Mouse (Mus musculus): ENCODE measurements around the gene Hist3h2a. TPM values are rescaled to one million over a fixed set of nuclear protein-coding genes. Genes with fewer than 3 reads are reported as not detected.

Gene Hist3h2a
- polyA plus RNA-seq, 1 experiment, result not detected

DNA sequence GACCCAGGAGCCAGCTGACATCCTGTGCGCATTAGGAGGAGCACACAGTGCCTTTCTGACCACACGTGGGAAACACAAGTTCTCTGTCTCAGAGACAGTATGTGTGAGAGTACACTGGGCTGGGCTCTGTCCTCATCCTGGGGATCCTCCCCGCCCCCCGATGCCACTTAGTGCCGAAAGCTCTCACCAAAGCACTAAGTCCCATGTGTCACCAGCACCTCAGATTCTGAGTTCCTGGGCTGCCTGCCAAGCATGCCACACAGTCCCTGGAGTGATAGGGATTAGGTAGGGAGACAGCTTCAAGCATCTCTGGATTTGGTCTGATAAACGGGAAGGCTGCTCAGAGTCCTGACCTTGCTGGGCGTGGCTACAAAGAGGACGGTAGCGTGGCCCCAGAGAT, 36.3 kb downstream of the Hist3h2a start:
- TF ChIP-seq POLR2A (IDR thresholded peaks at IDR 0.05; ENCODE audit: insufficient read depth, low read depth, low read length) (no peak), CTCF (IDR thresholded peaks at IDR 0.05; ENCODE audit: insufficient read depth, low read depth, low read length) (no peak)
- no peak overlapping the region for H3K27ac ChIP-seq (ENCODE audit: insufficient read depth, low read depth, low read length)
- 83% methylated on average over 9 of the region's 9 CpGs for WGBS
- H3K4me3 ChIP-seq (ENCODE audit: insufficient read depth, low read depth, low read length), result no peak overlapping the region
- H3K4me1 ChIP-seq (ENCODE audit: control insufficient read depth, insufficient read depth, low read length), result peaks cover 21% of the 10 kb centered on the region

DNA sequence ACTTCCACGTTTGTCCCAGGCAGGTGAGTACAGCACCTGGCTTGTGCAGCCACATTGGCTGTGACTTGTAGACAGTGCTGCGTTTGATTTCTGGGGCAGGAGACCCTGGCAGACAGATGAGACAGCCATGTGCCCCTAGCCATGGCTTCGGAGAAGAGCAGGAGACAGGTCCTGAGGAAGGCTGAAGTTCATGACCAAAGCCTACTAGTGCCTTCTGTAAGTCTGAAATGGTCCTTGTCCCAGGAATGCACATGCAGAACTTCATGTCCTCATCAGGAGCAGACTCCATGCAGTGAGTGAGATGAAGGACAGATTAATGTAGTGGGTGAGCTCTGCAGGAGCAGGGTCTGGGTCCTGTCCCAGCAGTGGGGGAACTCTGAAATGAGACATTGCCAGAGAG, 37.4 kb downstream of the Hist3h2a start:
- no peak overlapping the region for H3K27ac ChIP-seq (ENCODE audit: insufficient read depth, low read depth, low read length)
- TF ChIP-seq CTCF (IDR thresholded peaks at IDR 0.05; ENCODE audit: insufficient read depth, low read depth, low read length) (no peak), POLR2A (IDR thresholded peaks at IDR 0.05; ENCODE audit: insufficient read depth, low read depth, low read length) (no peak)
- WGBS, result 81% methylated on average over 3 of the region's 3 CpGs
- H3K4me1 ChIP-seq (ENCODE audit: control insufficient read depth, insufficient read depth, low read length), result peaks cover 23% of the 10 kb centered on the region
- H3K4me3 ChIP-seq (ENCODE audit: insufficient read depth, low read depth, low read length), result no peak overlapping the region

GRCm38 (mm10) chr11:58993091-58993670, 38.7 kb downstream of the Hist3h2a start:
- H3K4me3 ChIP-seq (ENCODE audit: insufficient read depth, low read depth, low read length), result no peak overlapping the region
- H3K4me1 ChIP-seq (ENCODE audit: control insufficient read depth, insufficient read depth, low read length), result peaks cover 23% of the 10 kb centered on the region
- 81% methylated on average over 6 of the region's 6 CpGs for WGBS
- no peak overlapping the region for H3K27ac ChIP-seq (ENCODE audit: insufficient read depth, low read depth, low read length)
- TF ChIP-seq POLR2A (IDR thresholded peaks at IDR 0.05; ENCODE audit: insufficient read depth, low read depth, low read length) (no peak), CTCF (IDR thresholded peaks at IDR 0.05; ENCODE audit: insufficient read depth, low read depth, low read length) (no peak)

DNA sequence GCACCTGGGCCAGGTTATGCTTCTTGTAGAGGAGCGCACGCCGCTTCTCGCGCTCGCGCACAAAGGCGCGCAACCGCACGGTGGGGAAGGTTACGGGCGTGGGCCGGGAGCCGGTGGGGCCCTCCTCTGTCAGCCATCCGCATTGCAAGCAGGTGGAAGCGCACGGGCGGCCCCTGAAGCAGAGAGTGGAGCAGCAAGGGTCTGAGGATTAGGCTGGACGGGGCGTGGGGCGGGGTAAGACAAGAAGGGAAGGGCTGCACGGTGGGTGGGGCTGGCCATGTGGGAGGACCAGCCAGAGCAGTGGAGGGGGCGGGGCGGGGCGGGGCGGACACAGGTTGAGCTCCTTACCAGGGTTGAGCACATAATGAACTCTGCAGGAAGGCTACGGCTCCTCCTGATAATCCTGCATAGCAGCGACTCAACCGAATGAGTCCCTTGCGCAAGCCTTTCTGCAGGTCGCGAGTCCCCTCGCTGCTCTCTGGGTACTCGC, 39.9 kb downstream of the Hist3h2a start:
- TF ChIP-seq CTCF (IDR thresholded peaks at IDR 0.05; ENCODE audit: insufficient read depth, low read depth, low read length) (no peak), POLR2A (IDR thresholded peaks at IDR 0.05; ENCODE audit: insufficient read depth, low read depth, low read length) (no peak)
- 1% methylated on average over 35 of the region's 35 CpGs for WGBS
- H3K27ac ChIP-seq (ENCODE audit: insufficient read depth, low read depth, low read length), result no peak overlapping the region
- peak overlapping the region; percentile 43 for H3K4me3 ChIP-seq (ENCODE audit: insufficient read depth, low read depth, low read length)
- peaks cover 23% of the 10 kb centered on the region for H3K4me1 ChIP-seq (ENCODE audit: control insufficient read depth, insufficient read depth, low read length)

- H3K4me1 ChIP-seq (ENCODE audit: control insufficient read depth, insufficient read depth, low read length), result peaks cover 23% of the 10 kb centered on the region
- TF ChIP-seq CTCF (IDR thresholded peaks at IDR 0.05; ENCODE audit: insufficient read depth, low read depth, low read length) (no peak), POLR2A (IDR thresholded peaks at IDR 0.05; ENCODE audit: insufficient read depth, low read depth, low read length) (no peak)
- H3K27ac ChIP-seq (ENCODE audit: insufficient read depth, low read depth, low read length), result no peak overlapping the region
- H3K4me3 ChIP-seq (ENCODE audit: insufficient read depth, low read depth, low read length), result no peak overlapping the region
- 79% methylated on average over 9 of the region's 9 CpGs for WGBS
Measured at GRCm38 (mm10) chr11:58995061-58995806, 40.7 kb downstream of the Hist3h2a start.

DNA sequence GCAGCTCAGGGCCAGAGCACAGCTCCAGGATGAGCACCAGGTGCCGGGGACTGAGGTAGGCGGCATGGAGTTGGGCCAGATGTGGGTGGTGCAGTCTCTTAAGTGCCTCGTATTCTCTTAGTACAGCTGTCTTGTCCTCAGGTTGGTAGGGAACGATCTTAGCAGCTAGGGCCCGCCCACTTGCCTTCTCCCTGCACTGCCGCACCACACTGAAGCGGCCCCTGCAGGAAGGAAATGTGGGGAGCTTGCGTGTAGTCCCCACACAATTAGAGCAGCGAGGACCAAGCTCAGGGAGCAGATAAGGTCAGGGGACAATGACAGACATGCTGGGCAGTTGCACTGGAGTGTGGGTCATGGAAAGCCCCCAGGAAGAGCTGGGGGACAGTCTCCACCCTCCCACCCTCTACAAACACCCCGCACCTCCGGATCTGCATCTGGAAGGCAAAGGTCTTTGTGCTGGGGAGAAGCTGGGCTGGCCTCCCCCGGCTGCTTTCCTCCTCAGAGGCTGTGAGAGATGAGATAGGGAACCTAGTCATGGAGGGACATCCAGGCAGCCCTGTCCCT, 41.4 kb downstream of the Hist3h2a start:
- Histone ChIP-seq H3K27ac (ENCODE audit: insufficient read depth, low read depth, low read length) (no peak overlapping the region), H3K4me3 (ENCODE audit: insufficient read depth, low read depth, low read length) (no peak overlapping the region), H3K4me1 (ENCODE audit: control insufficient read depth, insufficient read depth, low read length) (peaks cover 20% of the 10 kb centered on the region)
- no peak for TF ChIP-seq CTCF (IDR thresholded peaks at IDR 0.05; ENCODE audit: insufficient read depth, low read depth, low read length)
- TF ChIP-seq POLR2A (IDR thresholded peaks at IDR 0.05; ENCODE audit: insufficient read depth, low read depth, low read length), result no peak
- WGBS, result 33% methylated on average over 12 of the region's 12 CpGs

DNA sequence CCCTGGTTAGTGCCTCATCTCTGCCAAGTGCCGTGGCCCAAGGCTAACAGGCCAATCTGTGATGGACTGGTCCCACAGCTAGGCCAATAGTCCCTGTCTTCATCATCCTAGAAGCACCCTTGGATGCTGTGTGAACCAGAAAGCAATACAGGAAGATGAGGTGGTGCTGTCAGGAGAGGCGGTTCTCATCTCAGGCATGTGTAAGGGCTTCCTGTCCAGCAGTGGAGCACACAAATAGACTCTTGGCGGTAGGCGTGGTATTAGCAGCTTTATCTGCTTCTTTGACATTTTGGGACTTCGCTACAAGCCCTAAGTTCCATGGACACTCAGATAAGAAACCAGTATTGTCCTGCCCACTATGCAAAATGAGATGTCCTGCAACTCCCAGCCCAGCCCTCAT, 43.1 kb downstream of the Hist3h2a start:
- WGBS, result 89% methylated on average over 5 of the region's 5 CpGs
- Histone ChIP-seq H3K4me3 (ENCODE audit: insufficient read depth, low read depth, low read length) (no peak overlapping the region), H3K4me1 (ENCODE audit: control insufficient read depth, insufficient read depth, low read length) (peaks cover 19% of the 10 kb centered on the region), H3K27ac (ENCODE audit: insufficient read depth, low read depth, low read length) (no peak overlapping the region)
- TF ChIP-seq CTCF (IDR thresholded peaks at IDR 0.05; ENCODE audit: insufficient read depth, low read depth, low read length) (no peak), POLR2A (IDR thresholded peaks at IDR 0.05; ENCODE audit: insufficient read depth, low read depth, low read length) (no peak)

GRCm38 (mm10) chr11:58999158-58999557, 44.7 kb downstream of the Hist3h2a start:
- H3K27ac ChIP-seq (ENCODE audit: insufficient read depth, low read depth, low read length), result no peak overlapping the region
- WGBS, result 71% methylated on average over 11 of the region's 11 CpGs
- no peak overlapping the region for H3K4me3 ChIP-seq (ENCODE audit: insufficient read depth, low read depth, low read length)
- TF ChIP-seq CTCF (IDR thresholded peaks at IDR 0.05; ENCODE audit: insufficient read depth, low read depth, low read length) (no peak), POLR2A (IDR thresholded peaks at IDR 0.05; ENCODE audit: insufficient read depth, low read depth, low read length) (no peak)
- H3K4me1 ChIP-seq (ENCODE audit: control insufficient read depth, insufficient read depth, low read length), result peaks cover 18% of the 10 kb centered on the region

GRCm38 (mm10) chr11:58999830-59000229, 45.3 kb downstream of the Hist3h2a start:
- Histone ChIP-seq H3K27ac (ENCODE audit: insufficient read depth, low read depth, low read length) (no peak overlapping the region), H3K4me3 (ENCODE audit: insufficient read depth, low read depth, low read length) (no peak overlapping the region), H3K4me1 (ENCODE audit: control insufficient read depth, insufficient read depth, low read length) (peaks cover 12% of the 10 kb centered on the region)
- WGBS, result 83% methylated on average over 6 of the region's 6 CpGs
- TF ChIP-seq CTCF (IDR thresholded peaks at IDR 0.05; ENCODE audit: insufficient read depth, low read depth, low read length) (no peak), POLR2A (IDR thresholded peaks at IDR 0.05; ENCODE audit: insufficient read depth, low read depth, low read length) (no peak)

Measured in olfactory bulb, adult 2 months (tissue).